Mouse (Mus musculus): ENCODE data around the gene Aoc2.

DNA sequence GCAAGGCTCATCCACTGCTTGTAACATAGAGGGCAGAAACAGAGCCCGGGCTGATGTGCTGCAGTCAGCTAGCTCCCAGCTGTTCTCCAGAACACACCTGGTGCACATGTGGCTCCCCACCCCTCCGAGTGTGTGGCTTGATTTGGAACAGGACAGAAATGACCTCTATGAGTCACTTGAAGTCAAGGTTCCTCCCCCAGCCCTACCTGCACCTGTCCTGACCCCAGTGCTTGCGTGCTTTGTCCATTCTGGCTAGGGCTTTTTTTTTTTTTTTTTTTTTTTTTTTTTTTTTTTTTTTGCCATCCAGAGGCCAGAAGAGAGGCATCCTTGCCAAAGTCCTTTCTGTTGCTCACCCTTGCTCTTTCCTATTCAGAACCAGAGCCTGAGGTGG lies 26.9 kb downstream of the Aoc2 start:
- TF ChIP-seq GATA1 (IDR thresholded peaks at IDR 0.05; ENCODE audit: low read length) (no peak), TAL1 (IDR thresholded peaks at IDR 0.05; ENCODE audit: low read length) (no peak)
